Mouse (Mus musculus) forebrain, postnatal 0 days (tissue): Measurements from ENCODE around the gene Zbed5. TPM values are rescaled to one million over a fixed set of nuclear protein-coding genes. Genes with fewer than 3 reads are reported as not detected.

Experiments used
- ATAC-seq: fragments of 200-750 bp; cut with Nextera tagmentation; 2 replicates; pipeline ENCODE4 v1.8.0; 2017; ENCODE audit warnings: mild to moderate bottlenecking, moderate library complexity
- DNase-seq: peaks from one replicate; pipeline ENCODE4 v3.0.0-alpha.2; 2015
- H3K27ac ChIP-seq: fragments of 300-500 bp; sonication (generic); 2 replicates; pipeline ENCODE4 v1.5.1; 2014; ENCODE audit warnings: low read depth, mild to moderate bottlenecking, antibody characterized with exemption, low read length, moderate library complexity, mixed read lengths
- H3K27me3 ChIP-seq: fragments of 300-500 bp; sonication (generic); 2 replicates; pipeline ENCODE4 v1.6.1; 2014; ENCODE audit warnings: mild to moderate bottlenecking, low read length, mixed read lengths; ENCODE audit not compliant: insufficient read depth
- H3K36me3 ChIP-seq: fragments of 300-500 bp; sonication (generic); 2 replicates; pipeline ENCODE4 v1.6.1; 2014; ENCODE audit warnings: mild to moderate bottlenecking, moderate library complexity; ENCODE audit not compliant: insufficient read depth
- H3K4me1 ChIP-seq: fragments of 300-500 bp; sonication (generic); 2 replicates; pipeline ENCODE4 v1.6.1; 2014; ENCODE audit warnings: antibody characterized with exemption; ENCODE audit not compliant: insufficient read depth
- H3K4me2 ChIP-seq: fragments of 300-500 bp; sonication (generic); 2 replicates; pipeline ENCODE4 v1.6.1; 2014; ENCODE audit warnings: low read depth, mild to moderate bottlenecking, moderate library complexity
- H3K4me3 ChIP-seq: fragments of 300-500 bp; sonication (generic); 2 replicates; pipeline ENCODE4 v1.5.1; 2014; ENCODE audit warnings: low read depth, low read length, mixed read lengths
- H3K9ac ChIP-seq: fragments of 300-500 bp; sonication (generic); 2 replicates; pipeline ENCODE4 v1.6.1; 2014; ENCODE audit warnings: mild to moderate bottlenecking
- H3K9me3 ChIP-seq: fragments of 300-500 bp; sonication (generic); 2 replicates; pipeline ENCODE4 v1.6.1; 2016; ENCODE audit warnings: low read length
- CTCF ChIP-seq: sonication (generic); IDR thresholded peaks from 2 replicates; pipeline ENCODE4 v1.5.1; 2016; ENCODE audit warnings: antibody characterized with exemption, control low read depth, low read depth
- WGBS: fragments of 180-500 bp; shearing (Covaris S2); extraction: QIAGEN DNeasy Blood & Tissue Kit; methylation state at CpG from one replicate; pipeline ENCODE4 v1.1.7; 2014; 5-methylcytosine and 5-hydroxymethylcytosine counted together
- polyA plus RNA-seq: library from polyadenylated mRNA; unstranded; fragments of >200 nt; fragmentation: Nextera tagmentation; extraction: Ambion mirVana; gene quantifications from 2 replicates; pipeline ENCODE4 v1.2.1, GENCODE M21; 2015
- total RNA-seq: library from RNA; depleted of rRNA; stranded (reverse); fragments of >200 nt; gene quantifications from 2 replicates; pipeline ENCODE4 v1.2.3, GENCODE M21; 2014

Zbed5 gene
- total and polyA plus RNA-seq, 2 experiments from 2014 or later = 9.8 to 23.6 TPM

GRCm38 (mm10) chr5:129919320-129919719 is 23.8 kb downstream of the Zbed5 start:
- DNase-seq (no peak), ATAC-seq (no peak)
- H3K9ac ChIP-seq = no peak overlapping the region
- H3K9me3 ChIP-seq = no peaks in the 10 kb centered on the region
- no peak overlapping the region for H3K4me3 ChIP-seq
- no peak overlapping the region for H3K4me2 ChIP-seq
- TF ChIP-seq CTCF = no peak
- H3K4me1 ChIP-seq = no peaks in the 10 kb centered on the region
- no peaks in the 10 kb centered on the region for H3K36me3 ChIP-seq
- H3K27ac ChIP-seq = no peak overlapping the region
- no peaks in the 10 kb centered on the region for H3K27me3 ChIP-seq
- 69% methylated on average over 8 of the region's 8 CpGs for WGBS

DNA sequence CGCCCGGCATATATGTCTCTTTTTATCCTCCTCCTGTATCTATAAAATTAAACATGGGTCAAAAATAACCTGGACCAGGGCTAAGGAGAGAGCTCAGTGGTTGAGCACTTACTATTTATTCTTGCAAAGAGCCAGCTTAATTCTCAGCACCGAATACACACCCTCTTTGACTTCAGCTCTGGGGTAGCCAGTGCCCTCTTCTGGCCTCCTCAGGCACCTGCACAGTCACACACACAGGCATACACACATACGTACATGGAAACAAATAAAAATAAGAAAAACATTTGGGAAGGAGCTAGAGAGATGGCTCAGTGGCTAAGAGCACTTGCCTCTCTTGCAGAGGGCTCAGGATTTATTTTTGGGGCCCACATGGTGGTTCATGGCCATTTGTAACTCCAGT is 26.4 kb downstream of the Zbed5 start:
- 96% methylated on average over 4 of the region's 4 CpGs for WGBS
- H3K36me3 ChIP-seq = no peaks in the 10 kb centered on the region
- ATAC-seq (no peak), DNase-seq (no peak)
- no peak overlapping the region for H3K4me3 ChIP-seq
- no peak overlapping the region for H3K4me2 ChIP-seq
- no peaks in the 10 kb centered on the region for H3K27me3 ChIP-seq
- no peak overlapping the region for H3K27ac ChIP-seq
- no peaks in the 10 kb centered on the region for H3K9me3 ChIP-seq
- no peak for TF ChIP-seq CTCF
- no peak overlapping the region for H3K9ac ChIP-seq
- H3K4me1 ChIP-seq = no peaks in the 10 kb centered on the region

- 89% methylated on average over 8 of the region's 8 CpGs for WGBS
- TF ChIP-seq CTCF = no peak
- H3K4me2 ChIP-seq = no peak overlapping the region
Observed at GRCm38 (mm10) chr5:129924820-129925452, 29.4 kb downstream of the Zbed5 start.

DNA sequence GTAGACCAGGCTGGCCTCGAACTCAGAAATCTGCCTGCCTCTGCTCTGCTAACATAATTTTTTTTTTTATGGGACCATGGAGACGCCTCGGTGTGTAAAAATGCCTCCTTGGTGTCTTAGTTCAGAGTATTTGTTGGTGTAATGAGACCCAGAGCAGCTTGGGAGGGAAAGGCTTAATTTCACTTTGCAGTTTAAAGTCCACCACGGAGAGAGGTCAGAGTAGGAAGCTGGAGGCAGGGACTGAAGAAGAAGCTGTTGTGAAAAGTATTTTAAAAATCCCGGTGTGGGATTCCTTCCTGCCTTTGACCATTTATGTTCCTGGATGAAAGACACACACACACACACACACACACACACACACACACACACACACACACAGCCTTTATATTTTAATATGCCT is 30.4 kb downstream of the Zbed5 start:
- ATAC-seq = no peak
- 82% methylated on average over 5 of the region's 5 CpGs for WGBS
- no peak for DNase-seq
- Histone ChIP-seq H3K27me3 (no peaks in the 10 kb centered on the region), H3K4me2 (no peak overlapping the region), H3K4me1 (no peaks in the 10 kb centered on the region), H3K4me3 (no peak overlapping the region), H3K9me3 (no peaks in the 10 kb centered on the region), H3K36me3 (no peaks in the 10 kb centered on the region), H3K9ac (no peak overlapping the region), H3K27ac (no peak overlapping the region)
- no peak for TF ChIP-seq CTCF

More at GRCm38 (mm10) chr5:129924820-129925452, 29.4 kb downstream of the Zbed5 start:
- DNase-seq (no peak), ATAC-seq (no peak)
- H3K4me3 ChIP-seq = no peak overlapping the region
- H3K9me3 ChIP-seq = no peaks in the 10 kb centered on the region
- no peaks in the 10 kb centered on the region for H3K36me3 ChIP-seq
- no peak overlapping the region for H3K27ac ChIP-seq
- H3K9ac ChIP-seq = no peak overlapping the region
- H3K27me3 ChIP-seq = no peaks in the 10 kb centered on the region
- no peaks in the 10 kb centered on the region for H3K4me1 ChIP-seq

DNA sequence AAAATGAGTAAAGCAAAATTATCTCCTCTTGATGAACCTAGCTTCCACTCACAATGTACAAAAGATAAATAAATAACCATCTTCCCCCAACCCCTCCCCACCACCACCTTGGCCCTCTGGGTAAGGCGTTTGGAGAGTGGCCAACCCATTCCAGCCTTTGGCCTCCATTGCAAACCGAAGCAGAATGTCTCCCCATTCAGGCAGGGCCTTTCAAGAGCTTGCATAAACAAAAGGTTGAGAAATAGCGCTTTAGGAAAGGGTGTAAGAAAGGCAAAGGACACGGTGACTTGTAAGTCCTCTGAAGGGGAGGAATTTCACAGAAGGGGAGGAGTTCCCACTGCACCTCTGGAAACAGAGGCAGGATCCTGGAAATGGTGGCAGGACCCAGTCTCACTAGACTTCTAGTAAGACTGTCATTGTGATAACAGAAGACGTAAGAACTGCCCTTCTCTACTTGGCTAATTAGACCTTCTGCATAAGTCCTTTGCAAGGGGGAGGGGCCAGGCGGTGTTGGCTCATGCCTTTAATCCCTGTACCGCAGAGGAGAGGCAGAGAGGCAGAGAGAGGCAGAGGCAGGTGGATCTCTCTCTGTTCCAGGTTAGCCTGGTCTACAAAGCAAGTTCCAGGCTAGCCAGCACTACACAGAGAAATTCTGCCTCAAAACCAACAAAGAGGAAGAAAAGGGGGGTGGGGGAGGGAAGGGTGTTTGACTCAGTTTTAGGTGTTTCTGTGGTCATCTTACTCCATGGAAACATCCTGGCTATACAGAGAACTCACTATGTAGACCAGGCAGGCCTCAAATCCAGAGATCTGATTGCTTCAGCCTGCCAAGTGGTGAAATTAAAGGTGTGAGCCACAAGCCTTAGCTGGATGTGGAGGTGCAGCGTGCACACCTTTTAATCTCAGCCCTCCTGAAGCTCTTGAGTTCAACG is 34.7 kb downstream of the Zbed5 start:
- no peak for TF ChIP-seq CTCF
- Histone ChIP-seq H3K36me3 (no peaks in the 10 kb centered on the region), H3K4me1 (no peaks in the 10 kb centered on the region), H3K4me3 (no peak overlapping the region), H3K9ac (no peak overlapping the region), H3K4me2 (no peak overlapping the region), H3K27me3 (no peaks in the 10 kb centered on the region), H3K27ac (no peak overlapping the region), H3K9me3 (no peaks in the 10 kb centered on the region)
- 39% methylated on average over 9 of the region's 9 CpGs for WGBS
- ATAC-seq (no peak), DNase-seq (no peak)

- no peak for TF ChIP-seq CTCF
- no peak for DNase-seq
- 12% methylated on average over 4 of the region's 4 CpGs for WGBS
Observed at GRCm38 (mm10) chr5:129936941-129937340, 41.4 kb downstream of the Zbed5 start.

DNA sequence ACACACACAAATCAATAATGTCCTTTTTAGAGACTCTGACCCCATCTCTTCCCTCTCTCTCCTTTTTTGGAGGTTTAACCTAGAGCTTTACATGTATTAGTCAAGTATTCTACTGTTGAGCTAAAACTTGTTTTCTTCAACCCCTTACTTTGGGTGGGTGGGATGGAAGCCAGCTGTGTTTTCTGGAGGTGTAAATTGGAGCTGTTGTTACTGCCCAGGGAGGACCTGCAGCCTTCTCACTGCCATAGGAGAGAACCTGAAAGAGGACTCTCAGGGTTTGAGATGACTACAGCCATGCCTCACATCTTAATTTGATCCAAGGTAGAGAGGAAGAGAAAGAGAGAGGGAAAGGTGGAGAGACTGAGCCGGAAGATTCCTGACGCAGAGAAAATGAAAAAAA is 44.8 kb downstream of the Zbed5 start:
- H3K4me3 ChIP-seq = no peak overlapping the region
- H3K27ac ChIP-seq = no peak overlapping the region
- 58% methylated on average over 2 of the region's 2 CpGs for WGBS
- DNase-seq (no peak), ATAC-seq (no peak)
- no peaks in the 10 kb centered on the region for H3K27me3 ChIP-seq
- 0 out of 2 replicates have a peak, but pooled peaks cover 3% of the 10 kb centered on the region for H3K4me1 ChIP-seq
- no peak overlapping the region for H3K4me2 ChIP-seq
- no peak for TF ChIP-seq CTCF
- no peak overlapping the region for H3K9ac ChIP-seq
- H3K36me3 ChIP-seq = no peaks in the 10 kb centered on the region
- H3K9me3 ChIP-seq = no peaks in the 10 kb centered on the region

More at GRCm38 (mm10) chr5:129936941-129937340, 41.4 kb downstream of the Zbed5 start:
- Histone ChIP-seq H3K9ac (no peak overlapping the region), H3K4me3 (no peak overlapping the region), H3K36me3 (no peaks in the 10 kb centered on the region), H3K9me3 (no peaks in the 10 kb centered on the region), H3K27me3 (no peaks in the 10 kb centered on the region), H3K27ac (no peak overlapping the region), H3K4me1 (no peaks in the 10 kb centered on the region), H3K4me2 (no peak overlapping the region)
- no peak for ATAC-seq
